Mouse (Mus musculus) bone marrow, adult 2 months (tissue): ENCODE results near the gene L3hypdh.

ENCODE experiments used
- CTCF ChIP-seq: fragments of 200-500 bp; IDR thresholded peaks from 2 replicates; pipeline ENCODE4 v1.5.1; 2011; ENCODE audit warnings: low read length, control low read depth; ENCODE audit not compliant: control insufficient read depth, insufficient read depth
- POLR2A ChIP-seq: fragments of 200-500 bp; IDR thresholded peaks from 2 replicates; pipeline ENCODE4 v1.6.1; 2011; ENCODE audit warnings: low read depth, mild to moderate bottlenecking, control low read depth, low read length, borderline replicate concordance; ENCODE audit not compliant: control insufficient read depth

- TF ChIP-seq POLR2A (no peak), CTCF (no peak)
These were observed 37.7 kb downstream of the L3hypdh start for GRCm38 (mm10) chr12:72047513-72047912.
